Mouse (Mus musculus): ENCODE data around the gene Ms4a12. TPM values are rescaled to one million over a fixed set of nuclear protein-coding genes. Genes with fewer than 3 reads are reported as not detected.

The Ms4a12 gene
- polyA plus RNA-seq, 1 experiment: not detected

DNA sequence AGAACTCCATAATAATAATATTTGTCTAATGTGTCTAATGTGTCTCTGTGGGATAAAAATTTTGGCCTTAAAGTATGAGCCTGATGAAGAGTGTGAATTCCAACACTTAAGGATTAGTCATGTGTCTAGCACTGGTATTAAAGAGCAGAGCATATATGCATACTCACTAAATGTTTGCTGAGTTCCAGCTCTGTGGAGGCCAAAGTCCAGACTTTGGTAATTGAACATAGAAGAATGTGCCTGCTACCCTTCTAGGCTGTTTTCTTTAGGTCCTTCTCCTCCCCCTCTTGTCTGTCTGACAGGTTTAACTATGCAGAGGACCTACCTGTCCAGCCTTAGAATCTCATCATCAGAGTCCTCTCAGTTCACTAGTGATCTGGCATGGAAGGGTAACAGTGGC lies 3.6 kb upstream of the Ms4a12 start:
- TF ChIP-seq MYOG (IDR thresholded peaks at IDR 0.05; ENCODE audit: control insufficient read depth, extremely low read depth, insufficient read length) (no peak), MYOD1 (IDR thresholded peaks at IDR 0.05; ENCODE audit: control insufficient read depth, insufficient read length, low read depth) (no peak), CEBPB (IDR thresholded peaks at IDR 0.05; ENCODE audit: low read depth) (no peak), USF1 (IDR thresholded peaks at IDR 0.05; ENCODE audit: low read depth) (no peak), MAX (IDR thresholded peaks at IDR 0.05) (no peak), FOSL1 (IDR thresholded peaks at IDR 0.05; ENCODE audit: insufficient read depth, low read length, poor library complexity, severe bottlenecking) (no peak), CTCF (IDR thresholded peaks at IDR 0.05; ENCODE audit: control insufficient read depth, insufficient read depth, insufficient read length) (no peak)
- no peaks in the 10 kb centered on the region for H3K79me2 ChIP-seq (ENCODE audit: control insufficient read depth, insufficient read depth)
- H3ac ChIP-seq (ENCODE audit: control insufficient read depth, insufficient read length, low read depth): no peak overlapping the region
- H3K4me3 ChIP-seq (ENCODE audit: insufficient read depth, poor library complexity, severe bottlenecking): no peak overlapping the region
- no peaks in the 10 kb centered on the region for H3K36me3 ChIP-seq (ENCODE audit: control insufficient read depth, insufficient read depth)
- no peaks in the 10 kb centered on the region for H3K27me3 ChIP-seq (ENCODE audit: control insufficient read depth, insufficient read depth, insufficient read length)
- H3K79me3 ChIP-seq (ENCODE audit: low read depth): no peaks in the 10 kb centered on the region

- no peak overlapping the region for H3ac ChIP-seq (ENCODE audit: control insufficient read depth, insufficient read length, low read depth)
- no peaks in the 10 kb centered on the region for H3K79me3 ChIP-seq (ENCODE audit: low read depth)
- H3K79me2 ChIP-seq (ENCODE audit: control insufficient read depth, insufficient read depth): no peaks in the 10 kb centered on the region
- no peaks in the 10 kb centered on the region for H3K36me3 ChIP-seq (ENCODE audit: control insufficient read depth, insufficient read depth)
- no peak overlapping the region for H3K4me3 ChIP-seq (ENCODE audit: insufficient read depth, poor library complexity, severe bottlenecking)
- TF ChIP-seq MYOG (IDR thresholded peaks at IDR 0.05; ENCODE audit: control insufficient read depth, extremely low read depth, insufficient read length) (no peak), MAX (IDR thresholded peaks at IDR 0.05) (no peak), CEBPB (IDR thresholded peaks at IDR 0.05; ENCODE audit: low read depth) (no peak), USF1 (IDR thresholded peaks at IDR 0.05; ENCODE audit: low read depth) (no peak), MYOD1 (IDR thresholded peaks at IDR 0.05; ENCODE audit: control insufficient read depth, insufficient read length, low read depth) (no peak), FOSL1 (IDR thresholded peaks at IDR 0.05; ENCODE audit: insufficient read depth, low read length, poor library complexity, severe bottlenecking) (no peak)
- no peaks in the 10 kb centered on the region for H3K27me3 ChIP-seq (ENCODE audit: control insufficient read depth, insufficient read depth, insufficient read length)
Measured at GRCm38 (mm10) chr19:11234921-11235735, 2.9 kb upstream of the Ms4a12 start.

GRCm38 (mm10) chr19:11234244-11234643 lies 2.0 kb upstream of the Ms4a12 start:
- H3K27me3 ChIP-seq (ENCODE audit: control insufficient read depth, insufficient read depth, insufficient read length): no peaks in the 10 kb centered on the region
- H3K4me3 ChIP-seq (ENCODE audit: insufficient read depth, poor library complexity, severe bottlenecking): no peak overlapping the region
- H3ac ChIP-seq (ENCODE audit: control insufficient read depth, insufficient read length, low read depth): no peak overlapping the region
- H3K79me2 ChIP-seq (ENCODE audit: control insufficient read depth, insufficient read depth): no peaks in the 10 kb centered on the region
- no peaks in the 10 kb centered on the region for H3K36me3 ChIP-seq (ENCODE audit: control insufficient read depth, insufficient read depth)
- no peak for TF ChIP-seq MYOG (IDR thresholded peaks at IDR 0.05; ENCODE audit: control insufficient read depth, extremely low read depth, insufficient read length)
- no peak for TF ChIP-seq USF1 (IDR thresholded peaks at IDR 0.05; ENCODE audit: low read depth)
- no peak for TF ChIP-seq FOSL1 (IDR thresholded peaks at IDR 0.05; ENCODE audit: insufficient read depth, low read length, poor library complexity, severe bottlenecking)
- no peak for TF ChIP-seq CEBPB (IDR thresholded peaks at IDR 0.05; ENCODE audit: low read depth)
- no peak for TF ChIP-seq MYOD1 (IDR thresholded peaks at IDR 0.05; ENCODE audit: control insufficient read depth, insufficient read length, low read depth)
- no peak for TF ChIP-seq CTCF (IDR thresholded peaks at IDR 0.05; ENCODE audit: control insufficient read depth, insufficient read depth, insufficient read length)
- TF ChIP-seq MAX (IDR thresholded peaks at IDR 0.05): no peak
- no peaks in the 10 kb centered on the region for H3K79me3 ChIP-seq (ENCODE audit: low read depth)

DNA sequence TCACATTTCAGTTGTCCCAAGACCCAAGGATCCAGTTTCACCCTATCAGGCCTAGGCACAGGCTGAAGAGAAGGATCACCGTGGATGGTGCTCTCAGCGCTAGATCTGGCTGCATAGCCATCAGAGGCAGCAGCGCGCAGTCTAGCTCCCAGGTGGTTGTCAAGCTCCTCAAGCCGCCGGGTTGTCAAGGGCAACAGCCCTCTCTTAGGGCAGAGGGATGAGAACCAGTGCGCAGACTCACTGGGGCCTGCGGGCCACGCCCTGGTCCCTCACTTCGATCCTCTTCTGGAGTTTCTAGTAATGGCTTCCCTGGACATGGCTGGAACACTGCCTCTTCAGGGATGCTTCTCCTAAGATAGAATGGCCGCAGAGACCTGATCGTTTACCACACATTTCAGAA lies 35.7 kb downstream of the Ms4a12 start, which contains the start of gene Ms4a13:
Gene Ms4a13 (minus strand): TSS at position 192 of the 400 bp plus-strand sequence.
- Histone ChIP-seq H3K79me2 (ENCODE audit: control insufficient read depth, insufficient read depth) (no peaks in the 10 kb centered on the region), H3K79me3 (ENCODE audit: low read depth) (no peaks in the 10 kb centered on the region), H3K4me3 (ENCODE audit: insufficient read depth, poor library complexity, severe bottlenecking) (no peak within 1 kb of the TSS), H3K27me3 (ENCODE audit: control insufficient read depth, insufficient read depth, insufficient read length) (no peaks in the 10 kb centered on the region), H3K36me3 (ENCODE audit: control insufficient read depth, insufficient read depth) (no peaks in the 10 kb centered on the region), H3ac (ENCODE audit: control insufficient read depth, insufficient read length, low read depth) (no peak within 1 kb of the TSS)
- no peak for TF ChIP-seq MYOG (IDR thresholded peaks at IDR 0.05; ENCODE audit: control insufficient read depth, extremely low read depth, insufficient read length)
- no peak for TF ChIP-seq FOSL1 (IDR thresholded peaks at IDR 0.05; ENCODE audit: insufficient read depth, low read length, poor library complexity, severe bottlenecking)
- TF ChIP-seq USF1 (IDR thresholded peaks at IDR 0.05; ENCODE audit: low read depth): no peak
- TF ChIP-seq CEBPB (IDR thresholded peaks at IDR 0.05; ENCODE audit: low read depth): no peak
- TF ChIP-seq MYOD1 (IDR thresholded peaks at IDR 0.05; ENCODE audit: control insufficient read depth, insufficient read length, low read depth): no peak
- no peak for TF ChIP-seq CTCF (IDR thresholded peaks at IDR 0.05; ENCODE audit: control insufficient read depth, insufficient read depth, insufficient read length)

- Histone ChIP-seq H3K36me3 (ENCODE audit: control insufficient read depth, insufficient read depth) (no peaks in the 10 kb centered on the region), H3ac (ENCODE audit: control insufficient read depth, insufficient read length, low read depth) (no peak overlapping the region), H3K27me3 (ENCODE audit: control insufficient read depth, insufficient read depth, insufficient read length) (no peaks in the 10 kb centered on the region), H3K4me3 (ENCODE audit: insufficient read depth, poor library complexity, severe bottlenecking) (no peak overlapping the region), H3K79me2 (ENCODE audit: control insufficient read depth, insufficient read depth) (no peaks in the 10 kb centered on the region), H3K79me3 (ENCODE audit: low read depth) (no peaks in the 10 kb centered on the region)
- no peak for TF ChIP-seq MAX (IDR thresholded peaks at IDR 0.05)
- no peak for TF ChIP-seq MYOG (IDR thresholded peaks at IDR 0.05; ENCODE audit: control insufficient read depth, extremely low read depth, insufficient read length)
- no peak for TF ChIP-seq CTCF (IDR thresholded peaks at IDR 0.05; ENCODE audit: control insufficient read depth, insufficient read depth, insufficient read length)
- no peak for TF ChIP-seq USF1 (IDR thresholded peaks at IDR 0.05; ENCODE audit: low read depth)
- TF ChIP-seq FOSL1 (IDR thresholded peaks at IDR 0.05; ENCODE audit: insufficient read depth, low read length, poor library complexity, severe bottlenecking): no peak
- TF ChIP-seq MYOD1 (IDR thresholded peaks at IDR 0.05; ENCODE audit: control insufficient read depth, insufficient read length, low read depth): no peak
- no peak for TF ChIP-seq CEBPB (IDR thresholded peaks at IDR 0.05; ENCODE audit: low read depth)
Measured at GRCm38 (mm10) chr19:11192552-11192951, 39.7 kb downstream of the Ms4a12 start.

Measured in C2C12 (cell line).